ENCODE assay signal across 10 mouse cellular contexts in genomic region chr1:193450201-193450600, GRCm38 (mm10).
DNase-seq lines count a peak whose midpoint lies in the region; ATAC-seq and TF ChIP-seq lines count a peak whose summit lies in the region.
"Had no signal": no experiment of that assay in that cellular context is flagged by ENCODE, and none has a peak within 500 bp of the region (broad histone marks: within the 10 kb centered on the region; RNA-seq: fewer than 3 reads in every experiment).

No protein-coding gene starts in this region.

- intact Hi-C loops in heart, adult 2 months (cut with DNase I): loop anchor here (5.0 kb wide), 1 partner anchor 57 kb away; no protein-coding TSS in a partner anchor

- H3K9ac ChIP-seq in heart, embryonic 11.5 days (ENCODE audit: low read depth, low read length): no peak overlapping the region
- no peak overlapping the region for H3K9ac ChIP-seq in heart, adult 2 months (ENCODE audit: low read depth, low read length)
- H3K9ac ChIP-seq in limb, embryonic 11.5 days (ENCODE audit: low read length): no peak overlapping the region

- TF ChIP-seq CTCF in heart, adult 2 months (IDR thresholded peaks at IDR 0.05): no peak
- TF ChIP-seq CTCF in thymus, adult 2 months (IDR thresholded peaks at IDR 0.05; ENCODE audit: borderline replicate concordance, control insufficient read depth, extremely low read depth, insufficient read depth, low read length, poor library complexity): no peak

- WGBS in heart, embryonic 11.5 days (ENCODE audit: insufficient replicate concordance): 56% methylated on average over 6 of the region's 6 CpGs
- 89% methylated on average over 6 of the region's 6 CpGs for WGBS in heart, adult 2 months
- 89% methylated on average over 6 of the region's 6 CpGs for WGBS in thymus, adult 2 months
- 44% methylated on average over 6 of the region's 6 CpGs for WGBS in limb, embryonic 11.5 days

- H3K4me3 ChIP-seq in heart, embryonic 11.5 days (ENCODE audit: low read depth, low read length): no peak overlapping the region
- H3K4me3 ChIP-seq in heart, adult 2 months: no peak overlapping the region
- no peak overlapping the region for H3K4me3 ChIP-seq in thymus, adult 2 months (ENCODE audit: control insufficient read depth, insufficient read depth, low read length)
- H3K4me3 ChIP-seq in limb, embryonic 11.5 days (ENCODE audit: low read depth, low read length): no peak overlapping the region
- H3K4me3 ChIP-seq: layer of hippocampus, adult 2 months had no signal

- H3K27me3 ChIP-seq in heart, embryonic 11.5 days (ENCODE audit: control insufficient read depth, insufficient read depth, low read length): no peaks in the 10 kb centered on the region
- peaks cover 2% of the 10 kb centered on the region; the same call in 1 of the 2 replicates for H3K27me3 ChIP-seq in heart, adult 2 months (ENCODE audit: control insufficient read depth, insufficient read depth, low read length)
- no peaks in the 10 kb centered on the region for H3K27me3 ChIP-seq in thymus, adult 2 months (ENCODE audit: control insufficient read depth, insufficient read depth, low read length)
- no peaks in the 10 kb centered on the region for H3K27me3 ChIP-seq in limb, embryonic 11.5 days (ENCODE audit: control insufficient read depth, insufficient read depth, low read length)

- H3K9me3 ChIP-seq in heart, embryonic 11.5 days (replicated peaks; ENCODE audit: control insufficient read depth, low read length): no peaks in the 10 kb centered on the region
- H3K9me3 ChIP-seq in limb, embryonic 11.5 days (ENCODE audit: control insufficient read depth, low read length): no peaks in the 10 kb centered on the region

- no peak for TF ChIP-seq EP300 in heart, adult 2 months (IDR thresholded peaks at IDR 0.05; ENCODE audit: insufficient read depth, low read depth, low read length)

- H3K36me3 ChIP-seq in heart, embryonic 11.5 days (ENCODE audit: control insufficient read depth, insufficient read depth, low read length): no peaks in the 10 kb centered on the region
- peaks cover 3% of the 10 kb centered on the region for H3K36me3 ChIP-seq in heart, adult 2 months (ENCODE audit: control insufficient read depth, insufficient read depth, low read length)
- no peaks in the 10 kb centered on the region for H3K36me3 ChIP-seq in thymus, adult 2 months (ENCODE audit: control insufficient read depth, insufficient read depth, low read length)
- no peaks in the 10 kb centered on the region for H3K36me3 ChIP-seq in limb, embryonic 11.5 days (ENCODE audit: control insufficient read depth, insufficient read depth, low read length)

- no peaks in the 10 kb centered on the region for H3K79me2 ChIP-seq in heart, adult 2 months (replicated peaks; ENCODE audit: control insufficient read depth, insufficient read depth, low read length)

- no peak for DNase-seq in heart, adult 2 months
- no peak for DNase-seq in thymus, adult 2 months
- no peak for DNase-seq in thymus, postnatal 0 days (ENCODE audit: low spot score)
- DNase-seq in limb, embryonic 11.5 days (ENCODE audit: low spot score): peak; percentile 29
- no peak for DNase-seq in urinary bladder, postnatal 10 days (ENCODE audit: low spot score)
- no peak for DNase-seq in left cerebral cortex, adult 11 months (ENCODE audit: low spot score)
- DNase-seq in testis, postnatal 14 days (ENCODE audit: low spot score): no peak
- DNase-seq: gastrocnemius, postnatal 36 days had no signal

- peak overlapping the region; percentile 73 for H3K27ac ChIP-seq in heart, embryonic 11.5 days (ENCODE audit: low read depth, low read length)
- H3K27ac ChIP-seq in heart, adult 2 months: no peak overlapping the region
- H3K27ac ChIP-seq in thymus, adult 2 months (ENCODE audit: control insufficient read depth, insufficient read depth, low read length): peak overlapping the region; percentile 68; the same call in 1 of the 2 replicates
- 0 out of 2 replicates have a peak overlapping the region, but pooled peaks have one; percentile 24 for H3K27ac ChIP-seq in limb, embryonic 11.5 days (replicated peaks; ENCODE audit: low read depth, low read length)
- H3K27ac ChIP-seq: layer of hippocampus, adult 2 months had no signal

- H3K4me1 ChIP-seq in heart, embryonic 11.5 days (ENCODE audit: control insufficient read depth, insufficient read depth, low read length): peaks cover 29% of the 10 kb centered on the region
- H3K4me1 ChIP-seq in heart, adult 2 months (ENCODE audit: control insufficient read depth, insufficient read depth, low read length): peaks cover 7% of the 10 kb centered on the region
- peaks cover 40% of the 10 kb centered on the region for H3K4me1 ChIP-seq in thymus, adult 2 months (replicated peaks; ENCODE audit: control insufficient read depth, insufficient read depth, low read length)
- H3K4me1 ChIP-seq in limb, embryonic 11.5 days (ENCODE audit: control insufficient read depth, insufficient read depth, low read length): 0 out of 2 replicates have a peak, but pooled peaks cover 3% of the 10 kb centered on the region

- no peak for ATAC-seq in heart, embryonic 11.5 days (replicated peaks; ENCODE audit: insufficient number of reproducible peaks, low FRiP score, low TSS enrichment)
- no peak for ATAC-seq in limb, embryonic 11.5 days (ENCODE audit: insufficient number of reproducible peaks, low FRiP score, low TSS enrichment, low read depth)

- peak overlapping the region; percentile 14; the same call in 1 of the 2 replicates for H3K4me2 ChIP-seq in heart, embryonic 11.5 days
- H3K4me2 ChIP-seq in limb, embryonic 11.5 days (ENCODE audit: low read depth, severe bottlenecking): no peak overlapping the region

- no peak for TF ChIP-seq POLR2A in heart, adult 2 months (IDR thresholded peaks at IDR 0.05; ENCODE audit: insufficient read depth, low read depth, low read length)
- TF ChIP-seq POLR2A in thymus, adult 2 months (IDR thresholded peaks at IDR 0.05; ENCODE audit: control insufficient read depth, extremely low read depth, insufficient read depth, low read length, poor library complexity): no peak
